Mouse (Mus musculus) embryo, embryonic 10.5 days (tissue): ENCODE measurements around the gene Stk32c.

ENCODE experiments used
- DNase-seq: peaks from one replicate; pipeline ENCODE4 v3.0.0-alpha.2; 2015; ENCODE audit warnings: low spot score

Stk32c gene

GRCm38 (mm10) chr7:139093124-139093523 lies 120.0 kb downstream of the Stk32c start:
- DNase-seq = no peak

- DNase-seq = no peak
Measured at GRCm38 (mm10) chr7:139092676-139093075, 120.4 kb downstream of the Stk32c start.

- DNase-seq = no peak
Measured at GRCm38 (mm10) chr7:139091681-139092080, 121.4 kb downstream of the Stk32c start.

DNA sequence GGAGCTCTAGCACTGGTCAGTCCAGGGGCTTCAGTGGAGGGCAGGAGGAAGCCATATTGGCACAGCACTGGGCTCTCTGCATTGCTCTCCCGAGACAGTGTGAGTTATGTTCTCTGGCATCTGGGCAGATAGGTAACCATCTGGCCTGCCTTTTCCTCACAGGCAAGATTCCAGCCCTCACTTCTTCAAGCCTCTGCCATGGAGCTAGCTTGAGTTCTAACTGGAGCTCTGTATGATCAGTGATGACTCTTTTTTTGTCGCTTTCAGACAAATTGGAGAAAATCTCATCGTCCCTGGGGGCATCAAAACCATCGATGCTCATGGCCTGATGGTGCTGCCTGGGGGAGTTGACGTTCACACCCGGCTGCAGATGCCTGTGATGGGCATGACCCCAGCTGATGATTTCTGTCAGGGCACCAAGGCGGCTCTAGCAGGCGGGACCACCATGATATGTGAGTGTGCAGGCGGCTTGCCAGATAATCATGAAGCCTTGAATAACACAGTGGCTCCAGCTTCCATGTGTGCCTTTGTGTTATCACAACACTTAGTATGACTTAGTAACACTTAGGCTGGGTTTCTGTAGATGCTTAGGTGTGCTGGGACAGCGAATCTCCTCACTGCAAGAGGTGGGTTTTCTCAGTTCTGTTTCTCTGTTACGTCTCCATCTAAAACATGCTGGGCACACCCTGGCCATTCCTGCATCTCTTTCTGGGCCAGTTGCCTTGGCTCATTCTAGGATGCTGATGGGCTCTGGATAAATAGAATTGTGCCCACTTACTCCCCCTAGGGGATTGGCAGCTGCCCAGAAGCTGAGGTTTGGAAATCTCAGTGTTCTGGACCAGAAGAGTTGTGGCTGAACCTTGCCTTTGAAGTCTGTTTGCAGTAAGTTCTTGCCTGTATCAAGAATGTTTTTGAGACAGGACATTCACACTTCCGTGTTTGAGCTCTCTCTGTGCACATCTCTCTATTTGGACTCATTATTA lies 122.9 kb downstream of the Stk32c start:
- no peak for DNase-seq

- no peak for DNase-seq
Measured at GRCm38 (mm10) chr7:139087801-139088200, 125.3 kb downstream of the Stk32c start.

- peak; percentile 63 for DNase-seq
Measured at GRCm38 (mm10) chr7:139086195-139087158, 126.6 kb downstream of the Stk32c start.

GRCm38 (mm10) chr7:139085629-139086194 lies 127.4 kb downstream of the Stk32c start, which contains the start of gene Dpysl4:
Gene Dpysl4 (plus strand): TSS chr7:139086001.
- DNase-seq = peak; percentile 93

DNA sequence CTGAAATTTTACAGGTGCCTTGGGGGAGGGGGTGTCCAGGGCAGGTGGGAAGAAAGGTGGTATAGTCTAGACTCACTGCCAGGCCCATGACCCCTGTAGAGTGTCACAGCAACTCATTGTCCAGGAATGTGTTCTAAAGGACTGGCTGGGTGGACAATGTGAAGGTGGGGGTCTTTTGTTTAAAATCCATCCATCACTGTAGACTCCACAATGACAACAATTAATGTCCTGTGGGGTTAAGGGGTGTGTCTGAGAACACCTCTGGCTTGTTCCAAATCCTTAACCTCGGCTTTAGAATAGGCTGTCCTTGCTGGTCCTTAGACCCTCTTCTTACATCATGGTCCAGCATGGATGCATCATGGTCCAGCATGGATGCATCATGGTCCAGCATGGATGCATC lies 128.8 kb downstream of the Stk32c start:
- no peak for DNase-seq

GRCm38 (mm10) chr7:139082281-139082680 lies 130.8 kb downstream of the Stk32c start:
- DNase-seq = no peak

DNA sequence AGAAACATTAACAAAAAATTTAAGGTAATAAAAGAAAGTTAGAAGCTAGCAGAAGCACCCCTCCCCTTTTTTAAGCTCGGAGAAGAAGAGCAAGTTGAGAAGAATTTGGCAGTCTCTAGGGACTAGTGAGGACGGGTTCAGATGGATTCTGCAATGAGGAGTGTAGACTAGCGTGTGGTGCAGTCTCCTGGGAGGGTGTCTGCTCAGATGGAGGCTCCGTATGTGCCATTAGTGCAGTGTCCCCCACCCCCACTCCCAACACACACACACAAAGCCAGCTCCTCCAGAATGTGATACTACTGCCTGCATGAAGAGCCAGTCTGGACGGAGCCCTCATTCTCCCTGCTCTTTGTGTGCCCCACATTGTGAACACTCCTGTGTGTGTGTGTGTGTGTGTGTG lies 131.9 kb downstream of the Stk32c start:
- no peak for DNase-seq

GRCm38 (mm10) chr7:139080714-139081113 lies 132.4 kb downstream of the Stk32c start:
- DNase-seq = peak; percentile 38

GRCm38 (mm10) chr7:139079141-139079540 lies 134.0 kb downstream of the Stk32c start:
- DNase-seq = no peak

DNA sequence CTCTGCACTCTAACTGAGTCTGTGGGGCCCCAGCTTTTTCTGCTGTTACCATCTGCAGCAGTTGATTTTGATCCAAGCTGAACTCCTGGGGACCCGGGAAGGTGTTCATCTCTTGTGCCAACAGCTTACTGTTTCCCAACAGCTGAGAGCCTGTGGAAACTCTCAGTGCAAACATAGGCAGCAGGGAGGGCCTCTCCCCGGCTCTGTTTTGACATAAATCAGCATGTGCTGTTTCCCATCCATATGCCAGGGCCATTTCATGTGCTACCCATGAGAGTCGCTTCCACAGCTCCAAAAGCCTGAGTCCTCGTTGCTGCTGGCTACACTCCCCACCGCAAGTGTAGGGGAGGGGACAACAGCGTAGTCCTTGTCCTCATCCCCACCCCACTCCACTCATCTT lies 134.9 kb downstream of the Stk32c start:
- no peak for DNase-seq

GRCm38 (mm10) chr7:139077283-139077682 lies 135.8 kb downstream of the Stk32c start:
- DNase-seq = peak; percentile 51

DNA sequence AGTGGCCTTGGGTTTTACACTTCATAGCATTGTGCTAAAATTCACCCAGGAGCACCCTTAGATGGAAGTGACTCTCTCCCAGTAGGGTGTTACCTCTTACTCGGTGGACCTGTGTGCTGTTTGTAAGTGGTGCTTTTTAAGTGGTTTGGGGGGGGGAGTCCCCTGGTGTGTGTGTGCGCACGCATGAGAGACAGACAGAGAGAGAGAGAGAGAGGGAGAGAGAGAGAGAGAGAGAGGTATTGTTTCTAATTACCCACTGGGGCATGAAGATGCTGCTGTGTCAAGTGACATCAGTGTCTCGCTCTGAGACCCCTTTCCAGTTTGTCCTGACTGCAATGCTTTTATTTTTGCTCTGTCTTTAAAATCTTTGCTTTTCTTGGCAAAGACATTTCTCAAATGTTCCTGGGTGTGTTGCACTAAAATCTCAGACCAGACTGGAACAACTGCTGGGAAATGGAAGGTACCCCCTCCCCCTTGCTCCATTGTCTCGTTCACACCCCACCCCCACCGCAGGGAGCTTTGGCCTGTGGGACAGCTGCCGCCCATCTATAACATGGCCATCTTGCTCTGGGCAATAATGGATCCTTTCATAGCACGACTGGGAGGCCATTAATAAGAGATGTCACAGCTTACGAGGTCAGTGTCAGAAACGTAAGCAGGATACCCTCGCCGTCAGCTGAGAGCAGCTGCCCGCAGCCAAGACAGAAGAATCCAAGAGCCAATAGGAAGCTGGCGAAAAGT lies 137.9 kb downstream of the Stk32c start:
- peak; percentile 72 for DNase-seq

- peak; percentile 49 for DNase-seq
Measured at GRCm38 (mm10) chr7:139074189-139074588, 138.9 kb downstream of the Stk32c start.

DNA sequence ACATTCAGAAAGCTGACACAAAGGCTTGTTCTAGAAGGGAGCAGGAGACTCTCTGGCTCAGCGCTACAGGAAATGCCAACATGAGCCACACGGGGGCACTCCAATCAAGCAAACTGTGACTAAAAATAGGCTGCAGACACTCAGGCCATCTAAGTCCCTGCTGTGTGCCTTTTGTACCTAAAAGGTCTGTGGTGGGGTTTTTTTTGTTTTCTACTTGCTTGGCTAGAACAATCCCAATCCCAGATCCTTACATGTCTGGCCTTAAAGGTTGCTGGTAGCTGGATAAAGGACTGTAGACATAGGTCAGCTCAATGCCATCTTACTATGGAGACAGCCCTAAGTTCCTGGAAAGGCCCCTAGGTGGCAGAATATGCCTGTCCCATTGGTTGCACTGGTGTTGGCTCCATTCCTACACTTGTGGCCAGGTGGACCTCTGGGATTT lies 144.9 kb downstream of the Stk32c start:
- DNase-seq = peak; percentile 90

DNA sequence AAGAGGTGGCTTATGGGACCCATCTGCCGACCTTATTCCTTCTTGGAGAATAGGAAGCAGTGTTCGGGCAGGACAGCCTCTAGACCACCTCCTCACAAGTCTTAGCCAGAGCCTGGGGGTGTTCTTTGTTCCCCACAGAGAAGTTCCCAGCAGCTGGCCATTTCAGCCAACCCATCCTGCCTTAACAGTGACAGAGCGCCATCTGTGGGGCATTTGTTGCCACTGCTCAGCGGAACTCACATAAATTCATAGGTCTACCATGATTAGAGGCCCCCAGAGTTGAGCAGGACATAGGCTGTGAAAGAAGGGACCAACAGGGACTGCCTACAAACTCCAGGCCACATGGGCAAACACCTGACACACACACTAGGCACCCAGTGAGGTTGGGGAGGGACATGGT lies 149.7 kb downstream of the Stk32c start:
- DNase-seq = peak; percentile 53
